Mouse (Mus musculus) urinary bladder, postnatal 0 days (tissue): ENCODE data around the gene Dpf1. TPM values are rescaled to one million over a fixed set of nuclear protein-coding genes. Genes with fewer than 3 reads are reported as not detected.

ENCODE experiments used
- polyA plus RNA-seq: library from polyadenylated mRNA; unstranded; fragments of >200 nt; fragmentation: Nextera tagmentation; extraction: Ambion mirVana; gene quantifications from 2 replicates; pipeline ENCODE4 v1.2.1, GENCODE M21; 2015

The Dpf1 gene
- polyA plus RNA-seq: 1.5 and 2.1 TPM in 2 replicates

DNA sequence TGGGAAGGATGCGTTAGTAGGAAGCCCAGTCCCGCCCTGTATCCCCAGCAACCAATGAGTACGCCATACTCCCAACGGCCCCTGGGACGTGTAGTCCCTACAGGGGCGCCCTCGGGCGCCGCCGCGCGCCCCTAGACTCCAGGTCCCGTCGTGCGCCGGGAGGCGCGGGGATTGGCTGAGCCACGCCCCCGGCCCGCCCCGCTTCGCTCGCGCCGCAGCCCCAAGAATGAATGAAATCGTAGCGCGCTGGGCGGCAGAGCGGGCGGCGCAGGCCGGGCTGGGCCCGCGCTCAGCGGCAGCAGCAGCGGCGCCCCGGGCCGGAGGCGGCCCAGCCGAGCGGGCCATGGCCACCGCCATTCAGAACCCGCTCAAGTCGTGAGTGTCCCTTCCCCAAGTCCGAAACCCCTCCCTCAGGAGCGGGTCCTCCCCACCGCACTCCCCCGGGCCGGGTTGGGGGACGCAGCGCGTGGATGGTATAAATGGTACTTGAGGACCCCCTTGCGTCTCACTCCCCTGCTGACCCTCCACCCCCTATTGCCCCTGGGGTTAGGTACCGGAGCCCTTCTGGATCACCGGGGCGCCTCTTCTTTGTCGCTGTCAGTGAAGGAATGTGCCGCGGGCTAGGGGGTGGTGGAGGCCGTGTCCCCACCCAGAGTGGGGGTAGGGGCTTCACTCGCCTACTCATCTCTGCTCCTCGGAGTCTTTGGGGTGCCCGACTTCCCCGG lies at the start of gene Dpf1:
Dpf1 (plus strand) TSS at position 214 of the 725 bp plus-strand sequence.

GRCm38 (mm10) chr7:29281201-29282073 lies 22.3 kb upstream of the Dpf1 start, which contains the start of gene Spint2:
TSS of gene Spint2 (minus strand) at chr7:29281912.

GRCm38 (mm10) chr7:29288942-29289638 lies 14.7 kb upstream of the Dpf1 start, which contains the start of gene Ppp1r14a:
TSS of gene Ppp1r14a (plus strand) at chr7:29289308.

Other genes starting within 250 kb of the Dpf1 start
- gene Ryr1, start 178.8 kb upstream of the Dpf1 start, polyA plus RNA-seq: 0.25 and 0.39 TPM in 2 replicates
- gene Rasgrp4, start 169.1 kb upstream of the Dpf1 start, polyA plus RNA-seq: 0.20 and 0.69 TPM in 2 replicates
- gene Fam98c, start 147.7 kb upstream of the Dpf1 start, polyA plus RNA-seq: 25.0 and 25.9 TPM in 2 replicates
- gene Ggn, start 133.7 kb upstream of the Dpf1 start, polyA plus RNA-seq: 0.40 and 0.85 TPM in 2 replicates
- gene Spred3, start 133.5 kb upstream of the Dpf1 start, polyA plus RNA-seq: 1.3 and 1.5 TPM in 2 replicates
- 265 and 273 TPM in 2 replicates for gene Psmd8, start 123.2 kb upstream of the Dpf1 start, polyA plus RNA-seq
- 0.71 and 0.74 TPM in 2 replicates for gene Catsperg1, start 89.9 kb upstream of the Dpf1 start, polyA plus RNA-seq
- gene Kcnk6, start 71.4 kb upstream of the Dpf1 start, polyA plus RNA-seq: 2.2 TPM in 2 replicates
- 112 and 124 TPM in 2 replicates for gene Yif1b, start 65.6 kb upstream of the Dpf1 start, polyA plus RNA-seq
- gene 2200002D01Rik, start 55.5 kb upstream of the Dpf1 start, polyA plus RNA-seq: 244 and 269 TPM in 2 replicates
- 400 and 411 TPM in 2 replicates for gene Spint2, start 22.0 kb upstream of the Dpf1 start, polyA plus RNA-seq
- 350 and 379 TPM in 2 replicates for gene Ppp1r14a, start 14.6 kb upstream of the Dpf1 start, polyA plus RNA-seq
- gene Sipa1l3, start 214.7 kb downstream of the Dpf1 start, polyA plus RNA-seq: 8.4 and 8.9 TPM in 2 replicates